ENCODE assay signal across 15 mouse cellular contexts in genomic region chr3:88203999-88204700, GRCm38 (mm10). TPM values are rescaled to one million over a fixed set of nuclear protein-coding genes. Genes with fewer than 3 reads are reported as not detected.
DNase-seq lines count a peak whose midpoint lies in the region; ATAC-seq and TF ChIP-seq lines count a peak whose summit lies in the region.
"Had no signal": no experiment of that assay in that cellular context is flagged by ENCODE, and none has a peak within 500 bp of the region (broad histone marks: within the 10 kb centered on the region; RNA-seq: fewer than 3 reads in every experiment).

No protein-coding gene starts in this region.

- peaks cover 29% of the 10 kb centered on the region for H3K27me3 ChIP-seq in forebrain, embryonic 11.5 days (ENCODE audit: control insufficient read depth, insufficient read depth, low read length)
- no peaks in the 10 kb centered on the region for H3K27me3 ChIP-seq in hindbrain, embryonic 15.5 days
- H3K27me3 ChIP-seq in neural tube, embryonic 13.5 days: peaks cover 65% of the 10 kb centered on the region

- 4% methylated on average over 7 of the region's 7 CpGs for WGBS in forebrain, embryonic 11.5 days
- WGBS in hindbrain, embryonic 15.5 days: 6% methylated on average over 7 of the region's 7 CpGs
- 4% methylated on average over 7 of the region's 7 CpGs for WGBS in neural tube, embryonic 13.5 days

- no peak for ATAC-seq in forebrain, embryonic 11.5 days (replicated peaks; ENCODE audit: low FRiP score)
- no peak for ATAC-seq in hindbrain, embryonic 15.5 days (ENCODE audit: low FRiP score, low read depth)
- ATAC-seq in neural tube, embryonic 13.5 days (ENCODE audit: low read depth): no peak

- no peak overlapping the region for H3K4me3 ChIP-seq in left cerebral cortex, adult 2 months
- H3K4me3 ChIP-seq in forebrain, embryonic 11.5 days (ENCODE audit: low read depth, low read length): peak overlapping the region; percentile 55
- H3K4me3 ChIP-seq in hindbrain, embryonic 15.5 days: no peak overlapping the region
- H3K4me3 ChIP-seq in neural tube, embryonic 13.5 days: no peak overlapping the region
- H3K4me3 ChIP-seq: embryonic facial prominence, embryonic 12.5 days; heart, embryonic 10.5 days had no signal

- DNase-seq in left cerebral cortex, adult 2 months (ENCODE audit: extremely low spot score in 1 of 2, low spot score in 2 of 2): no peak
- DNase-seq in left cerebral cortex, adult 9 months (ENCODE audit: low spot score in 2 of 2): no peak
- DNase-seq in forebrain, embryonic 11.5 days (ENCODE audit: low spot score): peak; percentile 66
- DNase-seq in gastrocnemius, adult 8-10 months (ENCODE audit: low spot score in 2 of 2): no peak
- DNase-seq in spleen, postnatal 36 days (ENCODE audit: low spot score in 2 of 2): no peak
- no peak for DNase-seq in heart, postnatal 14 days
- DNase-seq: kidney, postnatal 10 days; liver; thymus, postnatal 25 days had no signal

- TF ChIP-seq CTCF in left cerebral cortex, adult 2 months (IDR thresholded peaks at IDR 0.05): no peak

- H3K4me1 ChIP-seq in forebrain, embryonic 11.5 days (replicated peaks; ENCODE audit: control insufficient read depth, insufficient read depth, low read length): peaks cover 30% of the 10 kb centered on the region
- peaks cover 61% of the 10 kb centered on the region for H3K4me1 ChIP-seq in hindbrain, embryonic 15.5 days (replicated peaks)
- H3K4me1 ChIP-seq in neural tube, embryonic 13.5 days (replicated peaks): peaks cover 77% of the 10 kb centered on the region

- H3K4me2 ChIP-seq in forebrain, embryonic 11.5 days (ENCODE audit: low read depth, low read length, severe bottlenecking): peak overlapping the region; percentile 94
- H3K4me2 ChIP-seq in hindbrain, embryonic 15.5 days: peak overlapping the region; percentile 91
- H3K4me2 ChIP-seq in neural tube, embryonic 13.5 days: peak overlapping the region; percentile 88
- H3K4me2 ChIP-seq: embryonic facial prominence, embryonic 12.5 days had no signal

- H3K9ac ChIP-seq in forebrain, embryonic 11.5 days (ENCODE audit: low read length): peak overlapping the region; percentile 98
- 0 out of 2 replicates have a peak overlapping the region, but pooled peaks have one; percentile 5 for H3K9ac ChIP-seq in hindbrain, embryonic 15.5 days
- peak overlapping the region; percentile 98 for H3K9ac ChIP-seq in neural tube, embryonic 13.5 days
- H3K9ac ChIP-seq: embryonic facial prominence, embryonic 12.5 days had no signal

- H3K9me3 ChIP-seq in forebrain, embryonic 11.5 days (ENCODE audit: control insufficient read depth, low read length): no peaks in the 10 kb centered on the region
- no peaks in the 10 kb centered on the region for H3K9me3 ChIP-seq in hindbrain, embryonic 15.5 days
- H3K9me3 ChIP-seq in neural tube, embryonic 13.5 days: no peaks in the 10 kb centered on the region
- H3K9me3 ChIP-seq: embryonic facial prominence, embryonic 12.5 days; heart, embryonic 10.5 days had no signal

- H3K36me3 ChIP-seq in forebrain, embryonic 11.5 days (ENCODE audit: control insufficient read depth, insufficient read depth, low read length): no peaks in the 10 kb centered on the region
- no peaks in the 10 kb centered on the region for H3K36me3 ChIP-seq in hindbrain, embryonic 15.5 days
- no peaks in the 10 kb centered on the region for H3K36me3 ChIP-seq in neural tube, embryonic 13.5 days
- H3K36me3 ChIP-seq: embryonic facial prominence, embryonic 12.5 days; heart, embryonic 10.5 days had no signal

- peak overlapping the region; percentile 93 for H3K27ac ChIP-seq in left cerebral cortex, adult 2 months
- peak overlapping the region; percentile 99 for H3K27ac ChIP-seq in forebrain, embryonic 11.5 days (ENCODE audit: low read depth, low read length)
- H3K27ac ChIP-seq in hindbrain, embryonic 15.5 days (replicated peaks): peak overlapping the region; percentile 96
- H3K27ac ChIP-seq in neural tube, embryonic 13.5 days (replicated peaks): peak overlapping the region; percentile 98
- H3K27ac ChIP-seq: embryonic facial prominence, embryonic 12.5 days; heart, embryonic 10.5 days had no signal

- intact Hi-C loops in left cerebral cortex, adult 2 months (cut with DNase I): no loop called here
- intact Hi-C loops in heart, postnatal 14 days (cut with DNase I): no loop called here

RNA-seq across cellular contexts. Expression of gene Rhbg, which starts 50.4 kb away (rescaled TPM):
- not detected for total RNA-seq in left cerebral cortex, adult 2 months (2021)
- 0.36 TPM in 1 of 2 replicates, not detected in the other for polyA plus RNA-seq in forebrain, embryonic 11.5 days (2014; fragmentation: Nextera tagmentation; extraction: Ambion mirVana)
- 0.55 and 0.60 TPM in 2 replicates for polyA plus RNA-seq in hindbrain, embryonic 15.5 days (2015; fragmentation: Nextera tagmentation; extraction: Ambion mirVana)
- polyA plus RNA-seq in neural tube, embryonic 13.5 days (2015; fragmentation: Nextera tagmentation; extraction: Ambion mirVana): 0.15 and 0.67 TPM in 2 replicates
- total RNA-seq in gastrocnemius, adult 8-10 months (2022): not detected
- not detected for total RNA-seq in heart, postnatal 14 days (2021)
- total RNA-seq: hematopoietic stem cell, adult 5-6 weeks had no signal
- polyA plus RNA-seq: C2C12 had no signal

Comparison
In these comparisons a context has a peak if more than half of its experiments do, and no peak if none do; other contexts are left out.
1. H3K9ac ChIP-seq: peak in every context shown above with its lines; median percentile 98 in forebrain, embryonic 11.5 days; 98 in neural tube, embryonic 13.5 days; 5 in hindbrain, embryonic 15.5 days.